Mouse (Mus musculus): Measurements from ENCODE around the gene Klhl6. TPM values are rescaled to one million over a fixed set of nuclear protein-coding genes. Genes with fewer than 3 reads are reported as not detected.

Klhl6 gene
- total and polyA plus RNA-seq, 3 experiments: 39.2 to 66.8 (median 65.0) TPM

DNA sequence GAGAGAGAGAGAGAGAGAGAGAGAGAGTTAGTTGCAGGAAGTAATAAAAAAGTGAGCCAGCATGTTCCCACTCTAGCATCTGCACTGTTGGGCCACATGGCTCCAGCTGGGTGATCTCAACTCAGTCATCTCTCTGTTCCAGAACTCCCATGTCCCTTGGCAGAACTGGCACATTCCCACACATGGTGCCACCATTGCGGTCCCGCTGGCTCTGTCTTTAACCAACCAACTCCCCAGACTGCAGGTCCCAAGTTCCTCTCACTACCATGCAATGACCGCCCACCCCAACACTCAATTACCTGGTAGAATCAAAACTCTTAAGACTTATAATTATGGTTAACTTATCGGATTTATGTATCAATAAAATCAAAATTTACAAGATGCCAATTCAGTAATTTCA is 14.2 kb downstream of the Klhl6 start:
- peaks cover 11% of the 10 kb centered on the region for H3K9me3 ChIP-seq (replicated peaks; ENCODE audit: low read length)
- TF ChIP-seq CTCF (conservative IDR thresholded peaks at IDR 0.05 in 1 of 2, IDR thresholded peaks at IDR 0.05 in 1 of 2; ENCODE audit: low read depth in 2 of 2, low read length in 2 of 2) (no peak), MEF2A (IDR thresholded peaks at IDR 0.05; ENCODE audit: borderline replicate concordance, low read depth, low read length) (no peak), RCOR1 (conservative IDR thresholded peaks at IDR 0.05; ENCODE audit: low read depth, low read length) (no peak), MYC (IDR thresholded peaks at IDR 0.05; ENCODE audit: low read depth, low read length) (no peak), ELF1 (IDR thresholded peaks at IDR 0.05; ENCODE audit: low read depth, low read length) (no peak), BHLHE40 (IDR thresholded peaks at IDR 0.05; ENCODE audit: low read depth, low read length) (no peak), RAD21 (IDR thresholded peaks at IDR 0.05; ENCODE audit: low read depth, low read length) (no peak), KAT2A (IDR thresholded peaks at IDR 0.05; ENCODE audit: insufficient replicate concordance, low read length) (no peak), PAX5 (IDR thresholded peaks at IDR 0.05; ENCODE audit: low read length) (no peak), ETS1 (conservative IDR thresholded peaks at IDR 0.05; ENCODE audit: low read depth, low read length) (no peak), USF1 (IDR thresholded peaks at IDR 0.05; ENCODE audit: low read depth, low read length) (no peak), ZC3H11A (IDR thresholded peaks at IDR 0.05; ENCODE audit: low read depth, low read length) (no peak), UBTF (IDR thresholded peaks at IDR 0.05; ENCODE audit: low read depth, low read length) (no peak)
- H3K4me1 ChIP-seq (ENCODE audit: control insufficient read depth in 1 of 2, insufficient read depth in 2 of 2): peaks cover 3 to 60% of the 10 kb centered on the region in 2 experiments
- no peak overlapping the region for H3K4me3 ChIP-seq (replicated peaks in 1 of 3; ENCODE audit: low read depth in 2 of 3, low read length in 2 of 3, poor library complexity in 1 of 3)
- no peaks in the 10 kb centered on the region for H3K27me3 ChIP-seq (replicated peaks)
- in situ Hi-C loops (cut with MboI; ENCODE audit: low pct_ligation_motif_present, low pct_unique_long_range_greater_than_20kb, low sequenced_read_pairs): no loop called here
- no peaks in the 10 kb centered on the region for H3K79me2 ChIP-seq (replicated peaks; ENCODE audit: control insufficient read depth, extremely low read depth, insufficient read depth, poor library complexity, severe bottlenecking)
- H3K36me3 ChIP-seq (replicated peaks in 1 of 2; ENCODE audit: control insufficient read depth in 1 of 2, insufficient read depth in 1 of 2, low read length in 1 of 2): peaks cover 9 to 41% of the 10 kb centered on the region in 2 experiments
- dilution Hi-C loops (cut with MboI; ENCODE audit: extremely low pct_ligation_motif_present, extremely low pct_unique_long_range_greater_than_20kb, low sequenced_read_pairs): no loop called here
- no peak for DNase-seq (ENCODE audit: extremely low read depth)
- H3K9ac ChIP-seq (ENCODE audit: insufficient read depth, low read depth): no peak overlapping the region
- H3K4me2 ChIP-seq (ENCODE audit: insufficient read depth, low read depth, poor library complexity, severe bottlenecking): no peak overlapping the region
- no peak overlapping the region for H3K27ac ChIP-seq (ENCODE audit: insufficient read depth, low read depth)

DNA sequence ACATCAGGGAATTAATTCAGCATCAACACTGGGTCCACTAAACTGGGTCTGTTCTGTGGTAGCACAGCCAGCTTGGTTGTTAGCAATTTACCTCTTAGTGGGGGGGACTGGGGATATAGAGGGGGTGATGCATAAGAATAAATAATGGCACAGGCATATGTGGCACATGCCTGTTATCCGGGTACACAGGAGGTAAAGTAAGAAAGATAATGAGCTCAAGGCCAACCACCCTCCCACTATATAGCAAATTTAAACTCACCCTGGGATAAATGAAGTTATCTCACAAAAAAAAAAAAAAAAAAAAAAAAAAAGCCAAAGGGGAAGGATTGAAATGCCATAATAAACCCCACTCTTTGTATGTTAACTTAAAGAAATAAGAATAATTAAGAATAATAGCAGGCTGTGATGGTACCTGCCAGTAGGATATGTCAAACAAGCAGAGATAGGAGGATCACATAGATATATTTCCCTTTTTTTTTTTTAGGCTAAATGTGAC is 14.9 kb downstream of the Klhl6 start:
- TF ChIP-seq CHD1 (IDR thresholded peaks at IDR 0.05; ENCODE audit: low read depth, low read length) (no peak), CHD2 (IDR thresholded peaks at IDR 0.05; ENCODE audit: low read length) (no peak), ELF1 (IDR thresholded peaks at IDR 0.05; ENCODE audit: low read depth, low read length) (no peak), IRF4 (IDR thresholded peaks at IDR 0.05; ENCODE audit: low read depth, low read length) (no peak), NELFE (IDR thresholded peaks at IDR 0.05; ENCODE audit: low read depth, low read length) (no peak), SMC3 (IDR thresholded peaks at IDR 0.05; ENCODE audit: low read depth, low read length) (no peak), MAFK (IDR thresholded peaks at IDR 0.05; ENCODE audit: insufficient replicate concordance, low read length) (no peak), PAX5 (IDR thresholded peaks at IDR 0.05; ENCODE audit: low read length) (no peak), UBTF (IDR thresholded peaks at IDR 0.05; ENCODE audit: low read depth, low read length) (no peak), EP300 (IDR thresholded peaks at IDR 0.05; ENCODE audit: low read length) (no peak), POLR2A (IDR thresholded peaks at IDR 0.05; ENCODE audit: low read depth, low read length) (no peak), NRF1 (IDR thresholded peaks at IDR 0.05; ENCODE audit: low read depth, low read length) (no peak), USF2 (conservative IDR thresholded peaks at IDR 0.05; ENCODE audit: low read depth, low read length) (no peak)
- Histone ChIP-seq H3K27me3 (replicated peaks) (no peaks in the 10 kb centered on the region), H3K4me3 (replicated peaks in 1 of 3; ENCODE audit: low read depth in 2 of 3, low read length in 2 of 3, poor library complexity in 1 of 3) (no peak overlapping the region), H3K79me2 (replicated peaks; ENCODE audit: control insufficient read depth, extremely low read depth, insufficient read depth, poor library complexity, severe bottlenecking) (no peaks in the 10 kb centered on the region), H3K4me1 (ENCODE audit: control insufficient read depth in 1 of 2, insufficient read depth in 2 of 2) (peaks cover 2 to 55% of the 10 kb centered on the region in 2 experiments), H3K27ac (ENCODE audit: insufficient read depth, low read depth) (no peak overlapping the region), H3K9ac (ENCODE audit: insufficient read depth, low read depth) (no peak overlapping the region), H3K36me3 (replicated peaks in 1 of 2; ENCODE audit: control insufficient read depth in 1 of 2, insufficient read depth in 1 of 2, low read length in 1 of 2) (peaks cover 9 to 43% of the 10 kb centered on the region in 2 experiments), H3K9me3 (replicated peaks; ENCODE audit: low read length) (peaks cover 11% of the 10 kb centered on the region), H3K4me2 (ENCODE audit: insufficient read depth, low read depth, poor library complexity, severe bottlenecking) (no peak overlapping the region)
- in situ Hi-C loops (cut with MboI; ENCODE audit: low pct_ligation_motif_present, low pct_unique_long_range_greater_than_20kb, low sequenced_read_pairs): no loop called here
- DNase-seq (ENCODE audit: extremely low read depth): no peak
- dilution Hi-C loops (cut with MboI; ENCODE audit: extremely low pct_ligation_motif_present, extremely low pct_unique_long_range_greater_than_20kb, low sequenced_read_pairs): no loop called here
